Mouse (Mus musculus) liver, embryonic 13.5 days (tissue): ENCODE measurements around the gene Sgsm1. TPM values are rescaled to one million over a fixed set of nuclear protein-coding genes. Genes with fewer than 3 reads are reported as not detected.

Source experiments
- ATAC-seq: fragments of 200-750 bp; cut with Nextera tagmentation; 2 replicates; pipeline ENCODE4 v1.8.0; 2017; ENCODE audit warnings: low read depth, mild to moderate bottlenecking, moderate number of reproducible peaks, moderate library complexity
- DNase-seq: peaks from one replicate; pipeline ENCODE4 v3.0.0; 2022
- H3K27ac ChIP-seq: fragments of 300-500 bp; sonication (generic); 2 replicates; pipeline ENCODE4 v1.5.1; 2015; ENCODE audit warnings: moderate library complexity, mild to moderate bottlenecking, inconsistent platforms
- H3K27me3 ChIP-seq: fragments of 300-500 bp; sonication (generic); 2 replicates; pipeline ENCODE4 v1.6.1; 2015; ENCODE audit warnings: mild to moderate bottlenecking, inconsistent platforms
- H3K36me3 ChIP-seq: fragments of 300-500 bp; sonication (generic); 2 replicates; pipeline ENCODE4 v1.6.1; 2015; ENCODE audit warnings: mild to moderate bottlenecking, inconsistent platforms
- H3K4me1 ChIP-seq: fragments of 300-500 bp; sonication (generic); replicated peaks from 2 replicates; pipeline ENCODE4 v1.6.1; 2015; ENCODE audit warnings: inconsistent platforms
- H3K4me2 ChIP-seq: fragments of 300-500 bp; sonication (generic); 2 replicates; pipeline ENCODE4 v1.6.1; 2015; ENCODE audit warnings: inconsistent platforms, mild to moderate bottlenecking, moderate library complexity
- H3K4me3 ChIP-seq: fragments of 300-500 bp; sonication (generic); replicated peaks from 2 replicates; pipeline ENCODE4 v1.5.1; 2015; ENCODE audit warnings: mild to moderate bottlenecking, inconsistent platforms
- H3K9ac ChIP-seq: fragments of 300-500 bp; sonication (generic); 2 replicates; pipeline ENCODE4 v1.6.1; 2015; ENCODE audit warnings: mild to moderate bottlenecking, inconsistent platforms
- H3K9me3 ChIP-seq: fragments of 300-500 bp; sonication (generic); replicated peaks from 2 replicates; pipeline ENCODE4 v1.6.1; 2016; ENCODE audit warnings: inconsistent platforms
- WGBS: fragments of 180-500 bp; shearing (Covaris S2); methylation state at CpG from one replicate; pipeline ENCODE4 v1.1.7; 2015; ENCODE audit not compliant: insufficient replicate concordance; 5-methylcytosine and 5-hydroxymethylcytosine counted together
- polyA plus RNA-seq: library from polyadenylated mRNA; unstranded; fragments of >200 nt; fragmentation: Nextera tagmentation; extraction: Ambion mirVana; gene quantifications from 2 replicates; pipeline ENCODE4 v1.2.1, GENCODE M21; 2015

The Sgsm1 gene
- polyA plus RNA-seq, 1 experiment from 2014 or later: 1.4 TPM

GRCm38 (mm10) chr5:113292832-113293231, 17.8 kb downstream of the Sgsm1 start:
- Histone ChIP-seq H3K36me3 (no peaks in the 10 kb centered on the region), H3K4me1 (peaks cover 3% of the 10 kb centered on the region; the same call in 1 of the 2 replicates), H3K9me3 (no peaks in the 10 kb centered on the region), H3K4me3 (no peak overlapping the region), H3K27ac (no peak overlapping the region), H3K9ac (no peak overlapping the region), H3K4me2 (no peak overlapping the region), H3K27me3 (peaks cover 22% of the 10 kb centered on the region)
- DNase-seq: no peak
- WGBS: 33% methylated on average over 8 of the region's 8 CpGs
- no peak for ATAC-seq

GRCm38 (mm10) chr5:113292179-113292578, 18.4 kb downstream of the Sgsm1 start:
- H3K9me3 ChIP-seq: no peaks in the 10 kb centered on the region
- DNase-seq: peak; percentile 15
- no peak for ATAC-seq
- peaks cover 28% of the 10 kb centered on the region for H3K27me3 ChIP-seq
- H3K4me3 ChIP-seq: no peak overlapping the region
- no peak overlapping the region for H3K9ac ChIP-seq
- peaks cover 3% of the 10 kb centered on the region; the same call in 1 of the 2 replicates for H3K4me1 ChIP-seq
- WGBS: 10% methylated on average over 8 of the region's 8 CpGs
- H3K4me2 ChIP-seq: no peak overlapping the region
- no peak overlapping the region for H3K27ac ChIP-seq
- no peaks in the 10 kb centered on the region for H3K36me3 ChIP-seq

GRCm38 (mm10) chr5:113291125-113291524, 19.5 kb downstream of the Sgsm1 start:
- Histone ChIP-seq H3K27ac (no peak overlapping the region), H3K36me3 (no peaks in the 10 kb centered on the region), H3K4me1 (peaks cover 2% of the 10 kb centered on the region; the same call in 1 of the 2 replicates), H3K4me2 (no peak overlapping the region), H3K9ac (no peak overlapping the region), H3K27me3 (peaks cover 37% of the 10 kb centered on the region), H3K4me3 (no peak overlapping the region), H3K9me3 (no peaks in the 10 kb centered on the region)
- WGBS: 61% methylated on average over 4 of the region's 4 CpGs
- DNase-seq (no peak), ATAC-seq (no peak)

- Histone ChIP-seq H3K9ac (no peak overlapping the region), H3K4me1 (no peaks in the 10 kb centered on the region), H3K4me3 (no peak overlapping the region), H3K27ac (no peak overlapping the region), H3K27me3 (peaks cover 39% of the 10 kb centered on the region), H3K4me2 (no peak overlapping the region), H3K9me3 (no peaks in the 10 kb centered on the region), H3K36me3 (no peaks in the 10 kb centered on the region)
- DNase-seq (no peak), ATAC-seq (no peak)
- 28% methylated on average over 14 of the region's 14 CpGs for WGBS
These were observed 20.4 kb downstream of the Sgsm1 start for GRCm38 (mm10) chr5:113290149-113290548.

- no peak overlapping the region for H3K4me3 ChIP-seq
- H3K4me1 ChIP-seq: no peaks in the 10 kb centered on the region
- no peaks in the 10 kb centered on the region for H3K9me3 ChIP-seq
- no peak overlapping the region for H3K27ac ChIP-seq
- no peaks in the 10 kb centered on the region for H3K36me3 ChIP-seq
- peaks cover 39% of the 10 kb centered on the region for H3K27me3 ChIP-seq
- WGBS: 25% methylated on average over 13 of the region's 13 CpGs
- H3K4me2 ChIP-seq: no peak overlapping the region
- DNase-seq: no peak
- no peak overlapping the region for H3K9ac ChIP-seq
- no peak for ATAC-seq
These were observed 22.1 kb downstream of the Sgsm1 start for GRCm38 (mm10) chr5:113288490-113288889.

GRCm38 (mm10) chr5:113287762-113288161, 22.8 kb downstream of the Sgsm1 start:
- H3K27me3 ChIP-seq: peaks cover 39% of the 10 kb centered on the region

GRCm38 (mm10) chr5:113286591-113287520, 23.7 kb downstream of the Sgsm1 start:
- WGBS: 6% methylated on average over 59 of the region's 60 CpGs
- Histone ChIP-seq H3K9ac (no peak overlapping the region), H3K27me3 (peaks cover 39% of the 10 kb centered on the region), H3K4me1 (no peaks in the 10 kb centered on the region), H3K4me2 (no peak overlapping the region), H3K4me3 (no peak overlapping the region), H3K9me3 (no peaks in the 10 kb centered on the region), H3K27ac (no peak overlapping the region), H3K36me3 (no peaks in the 10 kb centered on the region)
- DNase-seq (no peak), ATAC-seq (no peak)

More at GRCm38 (mm10) chr5:113287762-113288161, 22.8 kb downstream of the Sgsm1 start:
- ATAC-seq (no peak), DNase-seq (no peak)
- H3K27ac ChIP-seq: no peak overlapping the region
- WGBS: 40% methylated on average over 5 of the region's 5 CpGs
- H3K4me2 ChIP-seq: no peak overlapping the region
- no peaks in the 10 kb centered on the region for H3K36me3 ChIP-seq
- no peak overlapping the region for H3K4me3 ChIP-seq
- no peaks in the 10 kb centered on the region for H3K9me3 ChIP-seq
- H3K9ac ChIP-seq: no peak overlapping the region
- no peaks in the 10 kb centered on the region for H3K4me1 ChIP-seq

GRCm38 (mm10) chr5:113286048-113286447, 24.5 kb downstream of the Sgsm1 start:
- H3K27ac ChIP-seq: no peak overlapping the region
- no peak overlapping the region for H3K4me2 ChIP-seq
- no peaks in the 10 kb centered on the region for H3K9me3 ChIP-seq
- ATAC-seq: no peak
- WGBS: 59% methylated on average over 11 of the region's 11 CpGs
- H3K36me3 ChIP-seq: no peaks in the 10 kb centered on the region
- H3K4me1 ChIP-seq: no peaks in the 10 kb centered on the region
- peaks cover 39% of the 10 kb centered on the region for H3K27me3 ChIP-seq
- no peak for DNase-seq
- H3K4me3 ChIP-seq: no peak overlapping the region
- H3K9ac ChIP-seq: no peak overlapping the region

- Histone ChIP-seq H3K9ac (no peak overlapping the region), H3K27me3 (peaks cover 39% of the 10 kb centered on the region)
- DNase-seq: no peak
These were observed 25.0 kb downstream of the Sgsm1 start for GRCm38 (mm10) chr5:113285541-113285940.

GRCm38 (mm10) chr5:113283726-113284125, 26.9 kb downstream of the Sgsm1 start:
- WGBS: 14% methylated on average over 2 of the region's 2 CpGs
- Histone ChIP-seq H3K9me3 (no peaks in the 10 kb centered on the region), H3K36me3 (no peaks in the 10 kb centered on the region), H3K4me3 (no peak overlapping the region), H3K9ac (no peak overlapping the region), H3K4me1 (no peaks in the 10 kb centered on the region), H3K27me3 (peaks cover 26% of the 10 kb centered on the region), H3K4me2 (no peak overlapping the region), H3K27ac (no peak overlapping the region)
- ATAC-seq (no peak), DNase-seq (no peak)

More at GRCm38 (mm10) chr5:113285541-113285940, 25.0 kb downstream of the Sgsm1 start:
- no peaks in the 10 kb centered on the region for H3K9me3 ChIP-seq
- H3K4me3 ChIP-seq: no peak overlapping the region
- no peak for ATAC-seq
- no peaks in the 10 kb centered on the region for H3K4me1 ChIP-seq
- no peaks in the 10 kb centered on the region for H3K36me3 ChIP-seq
- WGBS: 49% methylated on average over 16 of the region's 16 CpGs
- no peak overlapping the region for H3K4me2 ChIP-seq
- no peak overlapping the region for H3K27ac ChIP-seq

- Histone ChIP-seq H3K4me1 (no peaks in the 10 kb centered on the region), H3K4me2 (no peak overlapping the region), H3K27ac (no peak overlapping the region), H3K36me3 (no peaks in the 10 kb centered on the region), H3K9me3 (no peaks in the 10 kb centered on the region), H3K9ac (no peak overlapping the region), H3K27me3 (peaks cover 4% of the 10 kb centered on the region; the same call in 1 of the 2 replicates), H3K4me3 (no peak overlapping the region)
- DNase-seq (no peak), ATAC-seq (no peak)
- 74% methylated on average over 7 of the region's 7 CpGs for WGBS
These were observed 29.0 kb downstream of the Sgsm1 start for GRCm38 (mm10) chr5:113281557-113281956.
